Mouse (Mus musculus) layer of hippocampus, adult 11-12 months (tissue): ENCODE measurements at regions not wholly inside any gene's neighbourhood (a gene's known extent, or its start where the extent isn't known, plus 50 kb on each side); places are given as distances from the start of the nearest gene placed in this dataset.
"Not testable (repeated sequence)": the region's sequence is repeated elsewhere in the genome, so short reads cannot be mapped to it uniquely, and the experiment has no call there.

Experiments used
- DNase-seq: peaks from one replicate; pipeline ENCODE4 v3.0.0; 2022; ENCODE audit warnings: low spot score

DNA sequence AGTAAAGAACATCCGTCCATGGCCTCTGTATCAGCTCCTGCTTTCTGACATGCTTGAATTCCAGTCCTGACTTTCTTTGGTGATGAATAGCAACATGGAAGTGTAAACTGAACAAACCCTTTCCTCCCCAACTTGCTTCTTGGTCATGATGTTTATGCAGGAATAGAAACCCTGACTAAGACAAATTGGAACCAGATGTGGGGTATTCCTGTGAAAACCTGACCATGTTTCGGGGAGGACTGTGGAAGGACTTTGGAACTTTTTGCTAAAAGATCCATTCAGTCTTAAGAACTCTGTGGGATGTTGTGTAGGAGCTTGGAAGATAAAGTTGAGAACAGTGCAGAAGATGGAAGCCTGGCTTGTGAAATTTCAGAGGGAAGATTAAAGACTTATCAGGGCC is 410.0 kb downstream of the Kif2b start:
- DNase-seq, result not testable (repeated sequence)

DNA sequence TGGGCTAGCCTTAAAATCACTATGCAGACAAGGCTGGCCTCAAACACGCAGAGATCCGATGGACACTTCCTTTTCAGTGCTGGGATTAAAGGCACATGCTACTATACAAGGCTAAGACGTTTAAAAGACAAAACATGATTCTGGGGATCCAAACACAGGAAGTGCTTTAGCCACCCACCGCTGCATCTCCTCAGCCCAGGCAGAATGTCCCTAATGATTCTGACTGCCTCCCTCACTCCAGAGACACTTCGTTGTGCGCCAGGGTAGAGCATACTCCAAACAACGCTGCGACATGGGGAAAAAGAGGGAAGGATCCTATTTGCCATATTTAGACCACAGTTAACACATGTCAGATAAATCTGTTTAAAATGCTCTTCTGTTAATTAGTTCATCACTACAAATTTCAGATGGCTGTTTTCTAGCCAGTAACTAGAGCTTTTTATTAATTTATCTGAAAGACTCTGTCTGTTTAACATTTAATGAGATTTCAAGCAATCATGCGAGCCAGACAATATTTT is 443.5 kb downstream of the Kif2b start:
- DNase-seq, result no peak

DNA sequence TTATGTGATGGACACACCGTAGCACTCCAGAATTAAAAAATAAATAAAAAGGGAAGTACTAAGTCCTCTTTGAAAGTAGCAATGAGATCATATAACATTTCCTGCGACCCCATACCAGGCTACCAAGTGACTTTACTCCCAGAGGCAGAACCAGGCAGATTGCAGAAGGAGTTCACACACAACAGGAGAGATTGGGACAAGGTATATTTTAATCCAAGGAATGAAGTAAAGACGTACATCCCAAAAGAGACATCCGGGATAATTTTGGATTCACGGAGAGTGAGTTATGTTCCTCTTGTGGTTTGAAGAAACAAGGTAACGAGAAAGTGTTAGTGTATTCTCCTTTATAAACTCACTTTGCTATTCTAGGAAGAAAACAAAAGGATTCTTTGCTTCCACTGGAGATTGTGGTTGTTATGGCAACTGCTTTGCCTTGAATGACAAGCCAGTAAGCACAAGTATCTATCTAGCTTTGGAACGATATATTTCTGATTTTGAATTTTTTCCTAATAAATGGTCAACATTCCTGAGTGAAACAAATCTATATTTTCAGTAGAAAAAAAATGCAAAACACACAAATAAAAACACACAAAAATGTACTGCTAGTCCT is 444.5 kb downstream of the Kif2b start:
- DNase-seq, result no peak

DNA sequence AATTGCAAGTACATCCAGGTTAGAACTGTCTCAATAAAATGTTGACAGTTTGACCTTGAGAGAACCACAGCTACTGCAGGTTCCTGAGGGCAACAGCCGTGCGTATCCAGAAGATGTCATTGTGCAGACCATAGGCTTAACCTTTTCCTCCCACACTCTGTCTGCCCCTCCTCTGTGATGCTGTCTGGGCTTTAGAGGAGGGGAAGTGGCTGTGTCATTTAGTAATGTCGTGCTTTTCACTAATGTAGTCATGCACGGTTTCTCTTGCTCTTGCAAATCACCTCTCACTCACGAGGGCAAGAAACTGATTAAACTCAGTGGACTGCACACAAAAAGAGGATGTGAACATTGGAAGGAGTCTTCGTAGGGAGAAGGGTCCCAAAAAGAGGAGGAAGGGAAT is 443.8 kb upstream of the Tom1l1 start:
- DNase-seq, result no peak

DNA sequence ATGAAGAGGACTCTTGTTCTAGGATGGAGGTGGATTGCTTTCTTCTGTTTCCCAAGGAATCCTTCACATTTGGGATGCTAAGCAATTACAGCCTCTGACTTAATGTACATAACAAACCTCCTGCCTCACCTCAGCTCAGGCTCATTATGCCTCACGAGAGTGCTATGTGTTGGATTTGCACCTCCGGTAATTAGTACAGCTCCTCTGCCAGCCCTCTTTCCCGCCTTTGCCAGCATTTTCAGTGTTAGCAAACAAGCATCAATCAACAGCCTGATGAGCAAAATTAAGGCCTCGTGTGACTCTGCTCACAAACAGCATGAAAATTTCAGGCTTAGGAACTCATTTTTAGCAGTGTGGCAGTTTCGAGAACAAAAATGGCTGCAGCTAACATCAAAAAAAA is 410.0 kb upstream of the Tom1l1 start:
- DNase-seq, result no peak

DNA sequence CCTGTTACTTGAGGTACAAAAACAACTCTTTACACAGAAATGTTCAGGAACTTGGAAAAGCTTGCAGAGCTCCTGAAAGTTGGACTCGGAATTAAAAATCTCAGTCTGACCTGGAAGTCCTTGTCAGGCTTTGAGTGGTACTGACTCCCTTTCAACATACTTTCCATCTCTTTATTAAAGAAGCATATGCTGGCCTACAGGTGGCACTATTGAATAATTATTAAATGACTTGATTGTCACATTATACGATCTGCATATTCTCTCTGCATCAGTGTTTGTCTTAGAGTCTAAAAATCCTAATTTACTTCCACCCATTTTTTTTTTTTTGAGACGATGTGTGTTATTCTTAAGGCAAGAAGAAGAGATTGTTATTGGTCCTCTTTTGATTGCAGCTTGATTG is 409.4 kb upstream of the Tom1l1 start:
- DNase-seq, result no peak

DNA sequence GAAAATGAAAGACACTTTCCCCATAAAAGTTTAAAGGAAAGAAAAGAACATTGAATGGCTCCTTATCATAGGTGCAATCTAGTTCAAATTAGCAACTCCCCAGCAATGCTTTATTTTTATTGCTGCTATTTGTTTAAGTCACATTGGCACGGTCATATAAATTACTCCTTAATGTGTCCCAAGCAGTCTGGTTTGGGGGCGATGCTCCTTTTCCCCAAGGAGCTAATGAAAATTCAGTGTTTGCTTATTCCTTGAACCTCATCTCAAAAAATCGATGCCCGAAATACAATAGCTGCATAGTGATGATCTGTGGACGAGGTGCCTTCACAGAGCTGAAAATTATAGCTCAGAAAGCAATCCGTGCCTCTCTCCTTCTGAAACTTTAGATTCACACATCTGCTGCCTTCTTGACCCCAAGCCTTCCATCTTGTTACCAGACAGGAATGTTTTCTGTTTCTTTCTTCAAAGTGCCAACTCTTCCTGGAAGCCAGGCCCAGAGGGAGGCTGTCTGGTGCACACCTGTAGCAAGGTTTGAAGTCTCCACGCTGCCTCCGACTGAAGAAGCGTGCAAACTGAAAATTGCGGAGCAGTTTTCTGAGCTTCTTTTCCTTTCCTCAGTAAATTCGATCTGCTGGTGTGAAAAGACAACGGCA is 408.0 kb upstream of the Tom1l1 start:
- no peak for DNase-seq

DNA sequence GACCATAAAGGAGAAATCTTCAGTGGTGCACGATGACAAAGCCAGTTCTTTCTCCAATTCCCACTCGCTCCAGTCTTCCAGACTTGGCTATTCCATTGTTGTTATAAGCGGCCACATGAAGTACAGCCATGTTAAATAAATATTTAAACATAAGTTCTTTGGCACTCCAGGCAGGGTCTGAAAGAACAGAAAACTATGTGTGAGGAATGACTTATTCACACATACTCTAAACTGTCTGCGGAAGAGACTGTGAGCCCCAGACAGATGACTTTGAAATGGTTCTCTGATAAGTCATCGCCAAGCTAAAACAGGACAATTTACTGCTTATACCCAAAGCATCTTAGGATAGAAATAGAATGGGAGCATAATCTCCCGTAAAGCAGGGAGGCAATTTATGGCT is 377.2 kb upstream of the Tom1l1 start:
- DNase-seq, result no peak

DNA sequence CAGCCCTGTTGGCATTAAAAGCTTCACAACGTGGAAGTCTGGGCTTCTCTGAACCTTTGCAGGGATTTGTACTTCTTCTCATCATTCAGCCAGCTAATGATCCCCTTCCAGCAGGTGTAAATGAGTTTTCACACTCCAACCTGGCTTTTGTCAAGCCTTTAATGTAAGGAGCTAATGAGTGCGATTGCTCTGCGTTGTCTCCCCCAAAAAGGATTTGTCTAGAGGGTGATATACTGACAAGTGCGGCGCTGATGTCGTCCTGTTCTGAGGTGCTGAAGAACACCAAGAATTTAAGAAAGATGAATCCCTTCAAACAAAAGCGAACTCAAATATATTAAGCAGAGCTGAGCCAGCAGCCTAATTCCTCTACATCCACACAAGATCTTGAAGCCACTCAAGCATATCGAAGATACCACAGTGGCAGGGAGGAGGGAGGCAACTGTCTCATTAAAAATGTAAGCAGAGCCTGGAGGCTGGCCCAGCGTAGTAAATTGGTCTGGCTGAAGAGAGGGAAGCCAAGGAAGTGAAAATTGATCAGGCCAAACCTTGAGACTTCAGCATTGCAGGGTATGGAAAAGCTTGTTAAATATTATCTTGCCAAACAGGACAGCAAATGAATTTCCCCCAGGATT is 368.9 kb upstream of the Tom1l1 start:
- DNase-seq, result no peak

DNA sequence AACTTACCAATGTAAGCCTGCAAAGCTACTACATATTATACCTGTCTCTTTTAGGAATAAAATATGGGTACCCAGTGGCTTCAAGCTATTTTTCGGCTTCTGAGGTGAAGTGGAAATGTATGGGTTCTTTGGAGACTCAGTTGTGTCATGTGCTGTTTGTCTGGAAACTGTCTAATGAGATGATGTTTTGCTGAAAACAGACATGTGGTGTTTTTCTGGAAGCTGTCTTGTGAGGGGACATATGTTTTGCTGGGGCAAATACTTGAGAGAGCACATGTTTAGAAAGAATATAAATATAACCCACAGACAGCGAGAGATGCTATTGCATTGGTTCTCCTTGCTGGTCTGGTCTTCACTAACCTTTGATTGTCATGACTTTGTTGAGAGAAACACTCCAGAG is 365.2 kb upstream of the Tom1l1 start:
- no peak for DNase-seq

DNA sequence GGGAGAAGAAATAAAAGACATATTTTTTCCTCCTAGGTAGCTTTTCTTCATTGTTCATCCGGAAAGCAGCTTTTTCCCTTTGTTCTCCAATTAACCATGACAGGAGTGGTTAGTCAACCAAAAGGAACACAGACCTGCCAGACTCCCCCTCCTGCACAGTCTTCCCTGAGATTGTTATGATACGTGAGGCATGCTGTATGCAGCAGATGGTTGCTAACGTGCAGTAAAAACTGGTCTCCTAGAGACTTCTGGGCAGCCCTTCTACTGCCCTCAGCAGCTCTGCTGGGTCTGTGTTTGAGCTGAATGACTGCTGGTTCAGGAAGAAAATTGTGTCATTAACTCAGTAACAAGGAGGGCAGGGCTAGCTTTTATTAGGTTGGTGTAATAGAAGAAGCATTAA is 363.5 kb upstream of the Tom1l1 start:
- DNase-seq, result no peak

DNA sequence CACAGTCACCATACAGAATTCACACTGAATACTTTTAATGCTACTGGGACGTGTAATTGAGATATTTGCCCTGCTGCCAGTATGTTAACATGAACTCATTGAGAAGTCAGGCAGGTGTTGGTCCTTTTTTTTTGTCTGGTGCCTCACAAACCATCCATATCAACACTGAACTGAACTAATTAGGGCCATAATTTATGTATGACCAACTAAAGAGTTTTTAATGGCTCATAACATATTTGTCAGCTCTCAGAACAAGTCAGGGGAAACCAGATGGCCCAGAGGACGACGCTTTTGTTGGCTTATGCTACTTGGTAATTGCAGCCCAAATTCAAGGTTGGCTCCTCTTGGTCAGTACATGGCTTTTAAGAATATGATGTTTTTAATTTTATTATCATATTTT is 353.3 kb upstream of the Tom1l1 start:
- DNase-seq, result no peak
